Mouse (Mus musculus) ovary, postnatal 36 days (tissue): ENCODE data around the gene Cyp2d22.
A peak's percentile ranks its signal among the peaks of the same experiment; 100 is the strongest.

Source experiments
- DNase-seq: peaks from one replicate; pipeline ENCODE4 v3.0.0; 2022; ENCODE audit warnings: low spot score, mixed read lengths

Cyp2d22 gene

DNA sequence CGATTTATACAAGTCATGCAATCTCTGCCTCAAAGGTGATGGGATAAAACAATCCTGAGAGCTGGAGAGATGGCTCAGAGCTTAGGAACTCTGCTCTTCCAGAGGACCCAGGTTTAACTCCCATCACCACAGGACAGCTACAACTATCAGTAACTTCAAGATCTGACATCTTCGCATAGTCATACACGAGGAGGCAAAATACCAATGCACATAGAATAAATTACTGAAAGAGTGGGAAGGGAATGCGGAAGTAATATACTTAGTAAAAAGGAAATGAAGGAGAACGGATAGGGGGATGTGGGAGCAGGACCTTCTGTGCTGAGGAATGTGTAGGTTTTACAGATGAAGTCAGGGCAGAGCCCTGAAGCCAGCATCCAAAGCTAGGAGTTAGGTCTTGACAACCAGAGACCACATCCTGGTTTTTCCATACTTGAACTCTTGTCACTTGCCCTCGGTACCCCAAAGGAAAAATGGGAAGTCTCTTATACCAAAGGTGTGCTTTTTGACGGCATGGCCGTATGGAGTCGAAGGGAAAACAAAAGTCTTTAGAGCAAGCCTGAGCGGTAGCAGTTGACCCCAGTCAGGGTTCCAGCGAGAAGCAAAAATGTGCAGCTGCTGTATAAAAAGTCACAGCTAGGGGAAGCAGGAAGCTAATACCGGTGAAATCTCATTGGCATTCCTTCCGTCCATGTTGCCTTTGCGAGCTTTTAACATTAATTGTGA, 33.3 kb downstream of the Cyp2d22 start:
- DNase-seq: no peak

- DNase-seq: peak; percentile 95
Observed at GRCm38 (mm10) chr15:82345820-82346470, 34.1 kb downstream of the Cyp2d22 start.

- no peak for DNase-seq
Observed at GRCm38 (mm10) chr15:82344971-82345370, 35.1 kb downstream of the Cyp2d22 start.

GRCm38 (mm10) chr15:82343368-82344287, 36.4 kb downstream of the Cyp2d22 start:
- no peak for DNase-seq

DNA sequence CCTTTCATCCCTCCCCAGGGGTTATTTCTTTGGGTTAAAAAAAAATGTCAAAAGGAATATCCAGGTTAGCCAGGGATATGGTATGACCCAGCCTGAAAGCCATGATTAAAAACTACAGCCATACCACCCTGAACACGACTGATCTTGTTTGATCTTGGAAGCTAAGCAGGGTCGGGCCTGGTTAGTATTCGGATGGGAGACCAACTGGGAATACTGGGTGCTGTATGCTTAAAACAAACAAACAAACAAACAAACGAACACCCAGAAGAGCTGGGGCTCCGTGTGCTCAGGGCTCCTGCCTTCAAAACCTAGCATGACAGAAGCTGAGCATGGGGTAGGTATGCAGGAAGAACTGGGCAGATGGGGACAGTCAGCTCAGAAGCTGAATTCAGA, 37.5 kb downstream of the Cyp2d22 start:
- no peak for DNase-seq

- DNase-seq: no peak
Observed at GRCm38 (mm10) chr15:82341675-82342542, 38.2 kb downstream of the Cyp2d22 start.

DNA sequence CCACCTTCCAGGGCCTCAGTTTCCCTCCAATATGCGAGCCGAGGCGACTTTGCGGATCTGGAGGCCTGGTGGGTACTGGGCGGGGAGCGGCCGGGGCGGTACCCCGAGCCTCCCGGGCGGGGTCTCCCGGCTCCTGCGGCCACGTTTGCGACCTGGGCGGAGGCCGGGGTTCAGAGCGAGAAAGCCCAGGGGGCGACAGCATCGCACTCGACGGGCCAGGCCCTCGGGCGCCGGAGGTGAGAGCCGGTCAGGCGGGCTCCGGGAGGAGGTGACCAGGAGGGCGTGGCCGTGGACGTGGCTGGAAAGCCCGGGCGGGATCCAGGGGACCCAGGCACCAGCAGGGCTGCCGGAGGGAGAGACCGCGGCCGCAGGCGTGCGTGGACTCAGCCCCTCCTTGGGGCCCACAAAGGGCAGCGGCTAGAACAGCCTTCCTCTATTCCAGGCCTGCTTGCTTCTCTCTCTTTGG, 39.0 kb downstream of the Cyp2d22 start:
- peak; percentile 59 for DNase-seq

DNA sequence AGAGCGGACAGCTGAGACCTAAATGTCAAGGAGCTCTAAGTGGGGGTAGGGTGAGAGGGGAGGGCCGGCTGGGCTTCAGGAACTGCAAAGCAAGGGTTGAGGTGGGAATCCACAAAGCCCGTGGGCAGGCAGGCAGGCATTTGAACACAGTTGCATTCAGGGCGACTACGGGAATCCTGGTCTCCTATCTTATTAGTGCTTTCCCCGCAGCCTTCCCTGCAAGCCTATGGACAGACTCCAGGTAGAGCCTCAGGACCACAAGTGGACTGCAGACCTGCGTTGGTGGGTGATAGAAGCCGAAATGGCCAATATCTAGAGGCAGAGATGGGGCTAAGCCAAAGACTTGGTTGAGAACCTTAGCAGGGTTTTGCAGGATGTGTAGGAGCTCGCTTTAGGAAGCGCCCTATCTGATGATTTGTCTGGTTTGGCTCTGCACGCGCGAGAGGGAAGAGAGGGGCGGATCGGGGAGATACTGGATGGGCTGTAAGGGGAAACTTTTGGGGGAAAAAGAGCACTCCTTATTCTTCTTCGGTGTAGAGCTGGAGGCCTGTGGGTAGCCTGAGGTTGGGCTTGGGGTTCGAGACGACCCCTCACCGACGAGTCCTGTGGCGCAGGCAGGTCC, 39.5 kb downstream of the Cyp2d22 start:
- no peak for DNase-seq

DNA sequence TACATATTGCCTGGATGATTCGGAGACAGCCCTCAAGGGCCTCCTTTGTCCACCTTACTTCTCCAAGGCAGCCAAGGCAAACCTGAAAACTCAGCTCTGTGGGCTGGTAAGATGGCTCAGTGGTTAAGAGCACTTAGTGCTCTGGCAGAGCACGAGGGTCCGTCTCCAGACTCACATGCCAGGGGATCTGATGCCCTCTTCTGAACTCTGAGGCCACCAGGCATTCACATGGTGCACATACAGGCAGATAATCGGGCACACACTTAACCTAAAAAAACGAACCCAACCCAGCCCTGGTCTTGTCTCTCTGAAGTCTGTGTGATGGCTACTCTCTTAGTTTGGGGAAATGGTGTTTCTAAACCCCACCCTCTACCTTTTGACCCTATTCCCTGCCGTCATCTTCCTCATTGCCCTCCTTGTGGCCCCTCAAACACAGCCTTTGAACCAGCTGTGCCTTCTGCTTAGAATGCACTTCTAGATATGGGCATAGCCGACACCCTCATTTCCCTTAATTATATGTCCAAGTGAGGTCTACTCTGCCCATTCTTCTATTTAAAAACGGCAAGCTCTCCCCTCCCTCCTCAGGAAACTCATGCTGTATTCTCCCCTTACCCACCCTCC, 40.3 kb downstream of the Cyp2d22 start:
- no peak for DNase-seq

DNA sequence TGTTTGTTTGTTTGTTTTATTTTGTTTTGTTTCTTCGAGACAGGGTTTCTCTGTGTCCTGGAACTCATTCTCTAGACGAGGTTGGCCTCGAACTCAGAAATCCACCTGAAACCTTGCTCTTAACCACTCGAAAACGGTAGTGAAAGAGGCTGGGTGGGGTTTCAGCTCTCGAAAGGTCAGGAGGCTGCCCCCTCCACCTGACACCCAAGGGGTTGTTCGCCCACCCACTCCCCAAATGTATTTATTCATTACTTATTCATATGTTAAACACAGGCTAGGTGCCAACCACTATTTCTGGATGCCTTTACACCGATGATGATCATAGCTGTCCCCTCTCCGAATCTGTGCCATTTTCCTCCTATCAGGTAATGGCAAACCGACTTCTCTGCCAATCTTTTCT, 40.9 kb downstream of the Cyp2d22 start:
- no peak for DNase-seq

DNA sequence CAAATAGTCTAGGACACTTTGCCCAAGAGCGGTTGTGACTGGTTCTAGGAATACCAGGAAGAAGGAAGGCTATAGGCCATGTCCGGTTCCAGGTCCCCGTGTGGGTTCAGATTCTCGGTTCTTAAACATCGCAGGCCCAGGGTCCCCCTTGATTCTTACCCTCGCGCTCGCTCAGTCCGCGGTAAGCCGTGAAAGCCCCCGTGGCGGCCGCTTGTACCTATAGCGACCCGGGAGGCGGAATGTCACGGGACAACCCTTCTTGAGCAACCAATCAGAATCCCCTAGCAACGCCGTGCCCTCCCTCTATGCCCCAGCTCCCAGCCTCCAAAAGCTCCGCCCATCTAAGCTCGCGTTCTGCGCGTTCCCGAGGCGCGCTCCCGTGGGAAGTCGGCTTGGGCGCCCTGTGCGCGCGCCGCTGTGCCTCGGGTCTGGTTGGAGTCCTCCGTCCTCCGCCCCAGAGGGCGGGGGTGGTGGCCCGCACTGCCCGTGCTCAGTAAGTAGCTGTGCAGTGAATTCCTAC, 41.4 kb downstream of the Cyp2d22 start, which contains the start of the genes Naga, Pheta2 and Smdt1:
Naga (minus strand) TSS at position 333 of the 520 bp plus-strand sequence.
Pheta2 (plus strand) TSS at position 350 of the 520 bp plus-strand sequence.
Smdt1 (plus strand) TSS at position 367 of the 520 bp plus-strand sequence.
- DNase-seq: peak; percentile 96

- no peak for DNase-seq
Observed at GRCm38 (mm10) chr15:82337875-82338274, 42.2 kb downstream of the Cyp2d22 start.

DNA sequence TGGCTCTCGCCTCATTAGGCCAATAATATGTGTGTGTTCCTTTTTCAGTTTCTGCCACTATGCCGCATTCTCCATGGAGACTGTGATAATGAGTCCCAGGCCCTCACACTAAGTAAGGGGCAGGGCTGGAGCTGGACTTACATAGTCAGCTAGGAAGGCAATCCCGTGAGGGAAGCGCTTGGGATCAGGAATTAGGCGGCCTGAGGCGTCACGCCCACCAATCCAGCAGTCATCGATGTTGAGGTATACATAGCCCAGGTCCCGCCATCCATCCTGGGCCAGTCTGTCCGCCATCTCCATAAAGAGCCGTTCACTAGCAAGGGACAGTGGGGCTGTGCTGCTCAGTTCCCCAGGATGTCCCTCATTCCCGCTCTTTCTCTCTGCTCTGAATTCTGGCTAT, 43.4 kb downstream of the Cyp2d22 start:
- no peak for DNase-seq

GRCm38 (mm10) chr15:82335194-82335593, 44.9 kb downstream of the Cyp2d22 start:
- DNase-seq: no peak

DNA sequence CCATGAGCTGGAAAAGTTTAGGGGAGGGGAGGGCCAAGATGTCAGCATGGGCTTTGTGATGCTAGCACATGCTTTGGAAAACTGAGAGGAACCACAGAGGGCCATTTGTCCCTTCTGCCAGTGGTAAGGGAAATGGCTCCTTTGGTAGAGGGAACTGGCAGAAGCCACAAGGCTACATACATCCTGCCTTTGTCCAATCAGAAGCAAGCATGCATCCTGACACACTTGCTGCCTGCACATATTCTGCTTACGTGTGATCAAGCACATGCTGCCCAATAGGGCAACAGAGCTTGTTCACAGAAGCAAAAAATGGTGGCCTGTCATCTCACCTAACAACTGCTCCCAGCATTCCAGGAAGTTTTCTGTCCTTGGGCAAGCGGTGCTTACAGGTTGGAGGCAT, 54.7 kb downstream of the Cyp2d22 start:
- DNase-seq: no peak

GRCm38 (mm10) chr15:82322195-82322594, 57.9 kb downstream of the Cyp2d22 start:
- DNase-seq: no peak
